Mouse (Mus musculus): ENCODE results near the gene Anapc10. TPM values are rescaled to one million over a fixed set of nuclear protein-coding genes. Genes with fewer than 3 reads are reported as not detected.
A peak's percentile ranks its signal among the peaks of the same experiment; 100 is the strongest.
"Not testable (repeated sequence)": the region's sequence is repeated elsewhere in the genome, so short reads cannot be mapped to it uniquely, and the experiment has no call there.

Anapc10 gene
- polyA plus RNA-seq, 1 experiment from 2014 or later: 30.6 TPM

DNA sequence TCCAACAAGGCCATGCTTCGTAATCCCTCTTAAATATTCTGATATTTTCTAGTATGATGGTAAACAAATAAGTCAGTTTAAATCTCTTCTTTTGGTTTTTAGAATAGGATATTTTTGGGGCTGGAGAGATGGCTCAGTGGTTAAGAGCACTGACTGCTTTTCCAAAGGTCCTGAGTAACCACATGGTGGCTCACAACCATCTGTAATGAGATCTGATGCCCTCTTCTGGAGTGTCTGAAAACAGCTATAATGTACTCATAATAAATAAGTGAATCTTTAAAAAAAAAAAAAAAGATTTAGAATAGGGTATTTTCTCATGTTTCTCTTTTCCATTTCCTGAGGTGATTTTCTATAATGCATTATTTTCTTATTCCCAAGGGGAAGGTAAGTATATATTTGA, 16.3 kb downstream of the Anapc10 start:
- DNase-seq (ENCODE audit: low spot score) (no peak), ATAC-seq (ENCODE audit: low FRiP score, low TSS enrichment) (no peak)
- Histone ChIP-seq H3K9ac (ENCODE audit: low read length) (no peak overlapping the region), H3K4me1 (replicated peaks; ENCODE audit: control insufficient read depth, insufficient read depth) (no peaks in the 10 kb centered on the region), H3K27ac (replicated peaks) (no peak overlapping the region), H3K27me3 (ENCODE audit: control insufficient read depth, insufficient read depth, low read length) (no peaks in the 10 kb centered on the region), H3K4me2 (replicated peaks; ENCODE audit: low read depth) (no peak overlapping the region), H3K9me3 (ENCODE audit: control insufficient read depth, low read length) (no peaks in the 10 kb centered on the region), H3K36me3 (ENCODE audit: control insufficient read depth, insufficient read depth, low read length) (peaks cover 5% of the 10 kb centered on the region), H3K4me3 (ENCODE audit: low read depth, low read length) (no peak overlapping the region)
- 98% methylated on average over 1 of the region's 1 CpGs for WGBS
- no peak for TF ChIP-seq EP300 (optimal IDR thresholded peaks at IDR 0.05)
- TF ChIP-seq CTCF (IDR thresholded peaks at IDR 0.05; ENCODE audit: low read depth): peak; percentile 37

DNA sequence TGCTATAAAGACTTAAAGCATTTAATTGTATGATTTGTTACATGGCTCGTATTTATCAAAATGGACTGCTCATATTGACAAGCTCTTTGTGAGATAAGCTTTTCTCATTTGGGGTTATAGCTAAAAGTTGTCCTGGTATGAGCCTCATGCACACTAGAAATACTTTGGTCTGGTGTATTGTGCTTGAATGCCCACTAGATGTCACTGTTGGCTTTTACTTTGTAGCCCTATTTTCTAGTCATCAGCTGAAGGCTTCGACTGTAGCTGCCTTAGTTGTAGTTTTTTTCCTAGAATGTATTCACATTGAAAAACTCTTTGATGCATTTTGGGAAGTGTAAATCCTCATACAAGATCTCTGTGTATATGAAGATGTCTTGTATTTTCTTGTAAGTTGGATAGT, 22.7 kb downstream of the Anapc10 start:
- no peak overlapping the region for H3K4me3 ChIP-seq (ENCODE audit: low read depth, low read length)
- no peak overlapping the region for H3K4me2 ChIP-seq (replicated peaks; ENCODE audit: low read depth)
- DNase-seq (ENCODE audit: low spot score) (no peak), ATAC-seq (ENCODE audit: low FRiP score, low TSS enrichment) (0 out of 2 replicates have a peak, but pooled peaks have one; percentile 54)
- peak; percentile 91 for TF ChIP-seq CTCF (IDR thresholded peaks at IDR 0.05; ENCODE audit: low read depth)
- TF ChIP-seq EP300 (optimal IDR thresholded peaks at IDR 0.05): no peak
- peaks cover 5% of the 10 kb centered on the region for H3K36me3 ChIP-seq (ENCODE audit: control insufficient read depth, insufficient read depth, low read length)
- H3K4me1 ChIP-seq (replicated peaks; ENCODE audit: control insufficient read depth, insufficient read depth): no peaks in the 10 kb centered on the region
- H3K9ac ChIP-seq (ENCODE audit: low read length): no peak overlapping the region
- no peak overlapping the region for H3K27ac ChIP-seq (replicated peaks)
- no peaks in the 10 kb centered on the region for H3K27me3 ChIP-seq (ENCODE audit: control insufficient read depth, insufficient read depth, low read length)
- no peaks in the 10 kb centered on the region for H3K9me3 ChIP-seq (ENCODE audit: control insufficient read depth, low read length)
- 10% methylated on average over 2 of the region's 2 CpGs for WGBS

DNA sequence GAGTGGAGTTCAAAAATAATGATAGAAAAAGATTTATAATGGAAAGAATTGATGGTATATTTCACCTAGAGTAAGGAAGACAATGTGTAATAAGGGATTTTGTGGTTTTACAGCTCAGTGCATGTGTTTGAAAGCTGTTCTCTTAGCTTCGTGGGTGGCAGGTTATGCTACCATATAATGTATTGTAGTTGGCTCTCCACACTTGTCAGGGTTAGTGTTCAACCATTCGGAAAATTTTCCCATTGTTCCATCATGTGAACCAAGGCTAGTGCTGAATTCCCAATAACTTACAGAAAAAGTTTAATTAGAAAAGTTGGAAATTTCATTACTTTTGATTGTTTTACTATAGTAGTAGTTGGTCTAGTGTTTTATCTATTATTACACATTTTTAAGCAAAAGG, 36.6 kb downstream of the Anapc10 start:
- TF ChIP-seq CTCF (IDR thresholded peaks at IDR 0.05; ENCODE audit: low read depth): no peak
- no peak for TF ChIP-seq EP300 (optimal IDR thresholded peaks at IDR 0.05)
- H3K27ac ChIP-seq (replicated peaks): no peak overlapping the region
- ATAC-seq (ENCODE audit: low FRiP score, low TSS enrichment): no peak
- H3K9ac ChIP-seq (ENCODE audit: low read length): no peak overlapping the region
- no peaks in the 10 kb centered on the region for H3K4me1 ChIP-seq (replicated peaks; ENCODE audit: control insufficient read depth, insufficient read depth)
- no peak overlapping the region for H3K4me2 ChIP-seq (replicated peaks; ENCODE audit: low read depth)
- no peaks in the 10 kb centered on the region for H3K9me3 ChIP-seq (ENCODE audit: control insufficient read depth, low read length)
- H3K36me3 ChIP-seq (ENCODE audit: control insufficient read depth, insufficient read depth, low read length): no peaks in the 10 kb centered on the region
- no peak overlapping the region for H3K4me3 ChIP-seq (ENCODE audit: low read depth, low read length)
- no peak for DNase-seq (ENCODE audit: low spot score)
- WGBS: 63% methylated on average over 2 of the region's 2 CpGs
- H3K27me3 ChIP-seq (ENCODE audit: control insufficient read depth, insufficient read depth, low read length): no peaks in the 10 kb centered on the region

DNA sequence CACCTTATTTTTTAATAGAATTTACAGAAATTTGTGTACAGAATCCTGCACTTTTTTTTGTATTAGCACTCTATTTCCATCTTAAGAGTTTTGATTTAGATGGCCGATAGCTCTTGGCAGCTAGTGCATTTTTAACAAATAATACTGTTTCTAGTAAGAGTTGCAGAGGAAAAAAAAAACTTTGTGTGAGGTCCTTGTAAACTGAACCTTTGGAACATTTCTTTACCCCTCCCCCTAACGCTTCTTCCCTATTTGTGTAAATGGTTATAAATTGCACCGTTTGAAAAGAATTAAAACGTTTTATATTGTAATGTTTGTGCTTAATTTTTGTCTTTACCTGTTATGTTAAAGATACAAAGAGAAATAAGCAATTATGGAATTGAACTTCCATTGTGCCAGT, 37.0 kb downstream of the Anapc10 start:
- Histone ChIP-seq H3K27ac (replicated peaks) (no peak overlapping the region), H3K9ac (ENCODE audit: low read length) (no peak overlapping the region), H3K4me3 (ENCODE audit: low read depth, low read length) (no peak overlapping the region), H3K36me3 (ENCODE audit: control insufficient read depth, insufficient read depth, low read length) (no peaks in the 10 kb centered on the region), H3K9me3 (ENCODE audit: control insufficient read depth, low read length) (no peaks in the 10 kb centered on the region), H3K4me1 (replicated peaks; ENCODE audit: control insufficient read depth, insufficient read depth) (no peaks in the 10 kb centered on the region), H3K4me2 (replicated peaks; ENCODE audit: low read depth) (no peak overlapping the region), H3K27me3 (ENCODE audit: control insufficient read depth, insufficient read depth, low read length) (no peaks in the 10 kb centered on the region)
- TF ChIP-seq CTCF (IDR thresholded peaks at IDR 0.05; ENCODE audit: low read depth) (no peak), EP300 (optimal IDR thresholded peaks at IDR 0.05) (no peak)
- ATAC-seq (ENCODE audit: low FRiP score, low TSS enrichment) (no peak), DNase-seq (ENCODE audit: low spot score) (no peak)
- 58% methylated on average over 4 of the region's 4 CpGs for whole genome bisulfite sequencing

DNA sequence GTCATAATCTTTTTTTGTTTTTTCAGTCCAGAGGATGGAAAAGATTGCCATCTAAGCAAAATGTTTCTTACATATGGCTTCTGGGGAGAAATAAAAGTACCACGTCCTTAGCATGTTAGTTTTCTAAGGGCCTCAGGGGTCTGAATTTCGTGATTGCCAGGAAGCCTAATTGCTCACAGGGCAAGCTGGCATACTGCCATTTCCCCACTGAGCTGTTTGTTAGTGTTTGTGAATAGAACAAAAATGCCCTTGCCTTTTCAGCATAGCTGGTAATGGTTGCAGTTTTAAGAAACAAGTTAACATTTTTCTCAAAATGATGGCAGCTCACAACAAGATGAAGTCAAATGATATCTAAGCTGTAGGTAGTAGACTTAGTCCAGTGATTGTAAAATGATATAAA, 38.7 kb downstream of the Anapc10 start:
- H3K9me3 ChIP-seq (ENCODE audit: control insufficient read depth, low read length): no peaks in the 10 kb centered on the region
- no peak for DNase-seq (ENCODE audit: low spot score)
- no peak overlapping the region for H3K4me2 ChIP-seq (replicated peaks; ENCODE audit: low read depth)
- no peak overlapping the region for H3K27ac ChIP-seq (replicated peaks)
- 56% methylated on average over 2 of the region's 2 CpGs for WGBS
- no peaks in the 10 kb centered on the region for H3K36me3 ChIP-seq (ENCODE audit: control insufficient read depth, insufficient read depth, low read length)
- no peaks in the 10 kb centered on the region for H3K27me3 ChIP-seq (ENCODE audit: control insufficient read depth, insufficient read depth, low read length)
- no peak overlapping the region for H3K4me3 ChIP-seq (ENCODE audit: low read depth, low read length)
- TF ChIP-seq EP300 (optimal IDR thresholded peaks at IDR 0.05): no peak
- no peak overlapping the region for H3K9ac ChIP-seq (ENCODE audit: low read length)
- no peaks in the 10 kb centered on the region for H3K4me1 ChIP-seq (replicated peaks; ENCODE audit: control insufficient read depth, insufficient read depth)
- no peak for ATAC-seq (ENCODE audit: low FRiP score, low TSS enrichment)

DNA sequence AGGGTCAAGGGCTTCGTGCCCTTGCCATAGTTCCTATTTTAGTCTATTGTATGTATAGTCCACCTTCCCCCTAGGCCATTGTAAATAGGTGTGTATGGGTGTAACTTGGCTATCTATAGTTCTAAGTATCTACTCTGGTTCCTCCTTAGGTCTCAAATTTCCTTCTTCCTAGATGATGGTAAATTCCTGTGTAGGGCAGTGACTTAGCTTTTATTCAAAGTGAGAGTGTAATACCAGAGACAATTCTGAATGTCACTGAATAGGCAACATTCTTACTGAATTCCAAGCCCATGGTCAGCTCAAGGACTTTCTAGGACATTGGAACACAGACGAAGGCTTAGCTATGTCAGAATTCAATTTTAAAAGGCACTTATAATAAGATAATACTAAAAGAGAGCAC, 83.3 kb downstream of the Anapc10 start:
- not testable (repeated sequence) for DNase-seq (ENCODE audit: low spot score); H3K4me2 ChIP-seq (replicated peaks; ENCODE audit: low read depth); H3K9me3 ChIP-seq (ENCODE audit: control insufficient read depth, low read length); H3K4me1 ChIP-seq (replicated peaks; ENCODE audit: control insufficient read depth, insufficient read depth); H3K27me3 ChIP-seq (ENCODE audit: control insufficient read depth, insufficient read depth, low read length); H3K36me3 ChIP-seq (ENCODE audit: control insufficient read depth, insufficient read depth, low read length); ATAC-seq (ENCODE audit: low FRiP score, low TSS enrichment); H3K4me3 ChIP-seq (ENCODE audit: low read depth, low read length); H3K9ac ChIP-seq (ENCODE audit: low read length); H3K27ac ChIP-seq (replicated peaks)
- WGBS: 73% methylated on average over 2 of the region's 2 CpGs
